Mouse (Mus musculus): Measurements from ENCODE around the gene Scaf1.

The Scaf1 gene

GRCm38 (mm10) chr7:44983944-44984832, 32.0 kb downstream of the Scaf1 start:
- no peak for DNase-seq

- DNase-seq = peak; percentile 90
Observed at GRCm38 (mm10) chr7:44983085-44983484, 33.1 kb downstream of the Scaf1 start.

GRCm38 (mm10) chr7:44981539-44981938, 34.6 kb downstream of the Scaf1 start:
- no peak for DNase-seq

- DNase-seq = no peak
Observed at GRCm38 (mm10) chr7:44978300-44978699, 37.9 kb downstream of the Scaf1 start.

- DNase-seq = no peak
Observed at GRCm38 (mm10) chr7:44975117-44975419, 41.1 kb downstream of the Scaf1 start.

- no peak for DNase-seq
Observed at GRCm38 (mm10) chr7:44974383-44975116, 41.6 kb downstream of the Scaf1 start, which contains the start of gene Cpt1c. TSS of gene Cpt1c (minus strand) at chr7:44974851.

- no peak for DNase-seq
Observed at GRCm38 (mm10) chr7:44973415-44974130, 42.6 kb downstream of the Scaf1 start.

GRCm38 (mm10) chr7:44971142-44971541, 45.0 kb downstream of the Scaf1 start:
- no peak for DNase-seq

- DNase-seq = peak; percentile 80
Observed at GRCm38 (mm10) chr7:44970231-44970691, 45.9 kb downstream of the Scaf1 start.

GRCm38 (mm10) chr7:44966638-44967037, 49.5 kb downstream of the Scaf1 start:
- no peak for DNase-seq

GRCm38 (mm10) chr7:44965975-44966374, 50.2 kb downstream of the Scaf1 start:
- DNase-seq = peak; percentile 50

GRCm38 (mm10) chr7:44964990-44965389, 51.2 kb downstream of the Scaf1 start:
- no peak for DNase-seq

GRCm38 (mm10) chr7:44962831-44963230, 53.3 kb downstream of the Scaf1 start:
- DNase-seq = no peak

GRCm38 (mm10) chr7:44962337-44962736, 53.8 kb downstream of the Scaf1 start:
- no peak for DNase-seq

- DNase-seq = no peak
Observed at GRCm38 (mm10) chr7:44960512-44960910, 55.7 kb downstream of the Scaf1 start.

- no peak for DNase-seq
Observed at GRCm38 (mm10) chr7:44959874-44960511, 56.2 kb downstream of the Scaf1 start.

- DNase-seq = no peak
Observed at GRCm38 (mm10) chr7:44959281-44959680, 56.9 kb downstream of the Scaf1 start.

GRCm38 (mm10) chr7:44958208-44958607, 58.0 kb downstream of the Scaf1 start:
- peak; percentile 34 for DNase-seq

- no peak for DNase-seq
Observed at GRCm38 (mm10) chr7:44957183-44957835, 58.9 kb downstream of the Scaf1 start.

GRCm38 (mm10) chr7:44956266-44956665, 59.9 kb downstream of the Scaf1 start:
- no peak for DNase-seq

GRCm38 (mm10) chr7:44955628-44956027, 60.5 kb downstream of the Scaf1 start:
- peak; percentile 48 for DNase-seq
